Mouse (Mus musculus): ENCODE measurements around the gene Lefty2.
"Not testable (repeated sequence)": the region's sequence is repeated elsewhere in the genome, so short reads cannot be mapped to it uniquely, and the experiment has no call there.

Lefty2 gene

GRCm38 (mm10) chr1:180936610-180937398, 43.9 kb downstream of the Lefty2 start:
- DNase-seq: not testable (repeated sequence)

- DNase-seq: not testable (repeated sequence)
These were observed 44.7 kb downstream of the Lefty2 start for GRCm38 (mm10) chr1:180937631-180938030.

GRCm38 (mm10) chr1:180938781-180939180, 45.9 kb downstream of the Lefty2 start:
- DNase-seq: not testable (repeated sequence)

GRCm38 (mm10) chr1:180940776-180941460, 48.0 kb downstream of the Lefty2 start:
- DNase-seq: no peak

GRCm38 (mm10) chr1:180941726-180942125, 48.8 kb downstream of the Lefty2 start:
- DNase-seq: peak; percentile 35

- peak; percentile 88 for DNase-seq
These were observed 49.5 kb downstream of the Lefty2 start, which contains the start of gene Tmem63a for GRCm38 (mm10) chr1:180942166-180943031. Gene Tmem63a (plus strand): TSS chr1:180942344.

- no peak for DNase-seq
These were observed 50.2 kb downstream of the Lefty2 start for GRCm38 (mm10) chr1:180943032-180943644.

GRCm38 (mm10) chr1:180943896-180944295, 51.0 kb downstream of the Lefty2 start:
- DNase-seq: no peak

- DNase-seq: no peak
These were observed 51.6 kb downstream of the Lefty2 start for GRCm38 (mm10) chr1:180944553-180944952.

GRCm38 (mm10) chr1:180945001-180945980, 52.4 kb downstream of the Lefty2 start:
- no peak for DNase-seq

GRCm38 (mm10) chr1:180946448-180946847, 53.5 kb downstream of the Lefty2 start:
- no peak for DNase-seq

Measured in kidney, adult 9 months (tissue).